In the genomic region with DNA sequence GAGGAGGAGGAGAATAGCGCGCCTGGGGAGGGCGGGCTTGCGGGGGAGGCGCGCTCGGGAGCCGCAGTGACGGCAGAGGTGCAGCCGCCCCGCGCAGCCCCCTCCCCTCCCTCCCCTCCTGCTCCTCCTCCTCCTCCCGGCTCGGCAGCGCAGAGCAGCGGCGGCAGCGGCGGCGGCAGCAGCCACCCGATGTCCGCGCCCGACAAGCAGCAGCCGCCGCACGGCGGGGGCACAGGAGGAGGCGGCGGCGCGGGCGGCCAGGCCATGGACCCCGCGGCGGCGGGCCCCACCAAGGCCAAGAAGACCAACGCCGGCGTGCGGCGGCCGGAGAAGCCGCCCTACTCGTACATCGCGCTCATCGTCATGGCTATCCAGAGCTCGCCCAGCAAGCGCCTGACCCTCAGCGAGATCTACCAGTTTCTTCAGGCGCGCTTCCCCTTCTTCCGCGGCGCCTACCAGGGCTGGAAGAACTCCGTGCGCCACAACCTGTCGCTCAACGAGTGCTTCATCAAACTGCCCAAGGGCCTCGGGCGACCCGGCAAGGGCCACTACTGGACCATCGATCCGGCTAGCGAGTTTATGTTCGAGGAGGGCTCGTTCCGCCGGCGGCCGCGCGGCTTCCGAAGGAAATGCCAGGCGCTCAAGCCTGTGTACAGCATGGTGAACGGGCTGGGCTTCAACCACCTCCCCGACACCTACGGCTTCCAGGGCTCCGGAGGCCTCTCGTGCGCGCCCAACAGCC, we compare ENCODE assay signal across 7 mouse cellular contexts. TPM values are rescaled to one million over a fixed set of nuclear protein-coding genes. Genes with fewer than 3 reads are reported as not detected.
A peak's percentile ranks its signal among the peaks of the same experiment; 100 is the strongest.
DNase-seq lines count a peak whose midpoint lies in the region; ATAC-seq and TF ChIP-seq lines count a peak whose summit lies in the region.

Gene Foxf1, plus strand, starts transcription at position 177 of the 742 bp plus-strand sequence.

- peak within 1 kb of the TSS; percentile 75 for H3K9ac ChIP-seq in heart, embryonic 13.5 days
- peak within 1 kb of the TSS; percentile 50 for H3K9ac ChIP-seq in limb, embryonic 14.5 days (ENCODE audit: low read depth, low read length, severe bottlenecking)
- peak within 1 kb of the TSS; percentile 38; the same call in 1 of the 2 replicates for H3K9ac ChIP-seq in midbrain, embryonic 16.5 days (ENCODE audit: low read depth, low read length)

- H3K27ac ChIP-seq in heart, embryonic 13.5 days (replicated peaks): peak within 1 kb of the TSS; percentile 59
- H3K27ac ChIP-seq in limb, embryonic 14.5 days (replicated peaks; ENCODE audit: low read depth, low read length): no peak within 1 kb of the TSS
- H3K27ac ChIP-seq in midbrain, embryonic 16.5 days (ENCODE audit: low read length): no peak within 1 kb of the TSS

- H3K27me3 ChIP-seq in heart, embryonic 13.5 days (replicated peaks): peaks cover 100% of the 10 kb centered on the region
- H3K27me3 ChIP-seq in limb, embryonic 14.5 days (ENCODE audit: control insufficient read depth, insufficient read depth, low read length): peaks cover 100% of the 10 kb centered on the region
- H3K27me3 ChIP-seq in midbrain, embryonic 16.5 days (ENCODE audit: control insufficient read depth, insufficient read depth, low read depth, low read length): peaks cover 66% of the 10 kb centered on the region

- H3K9me3 ChIP-seq in heart, embryonic 13.5 days: no peaks in the 10 kb centered on the region
- H3K9me3 ChIP-seq in limb, embryonic 14.5 days (ENCODE audit: control insufficient read depth, low read length): no peaks in the 10 kb centered on the region
- H3K9me3 ChIP-seq in midbrain, embryonic 16.5 days (replicated peaks; ENCODE audit: control insufficient read depth, low read length, poor library complexity, severe bottlenecking): no peaks in the 10 kb centered on the region

- under 1% methylated on average over 64 of the region's 83 CpGs for WGBS in heart, embryonic 13.5 days
- under 1% methylated on average over 41 of the region's 83 CpGs for WGBS in limb, embryonic 14.5 days
- under 1% methylated on average over 37 of the region's 83 CpGs for WGBS in midbrain, embryonic 16.5 days

- peaks cover 33% of the 10 kb centered on the region for H3K4me1 ChIP-seq in heart, embryonic 13.5 days
- H3K4me1 ChIP-seq in limb, embryonic 14.5 days (ENCODE audit: control insufficient read depth, insufficient read depth, low read length): peaks cover 12% of the 10 kb centered on the region
- H3K4me1 ChIP-seq in midbrain, embryonic 16.5 days (ENCODE audit: control insufficient read depth, insufficient read depth, low read length): peaks cover 18% of the 10 kb centered on the region

- H3K36me3 ChIP-seq in heart, embryonic 13.5 days: no peaks in the 10 kb centered on the region
- H3K36me3 ChIP-seq in limb, embryonic 14.5 days (ENCODE audit: control insufficient read depth, insufficient read depth, low read length): no peaks in the 10 kb centered on the region
- no peaks in the 10 kb centered on the region for H3K36me3 ChIP-seq in midbrain, embryonic 16.5 days (ENCODE audit: control insufficient read depth, insufficient read depth, low read length)

- TF ChIP-seq POLR2A in limb, embryonic 14.5 days (IDR thresholded peaks at IDR 0.05; ENCODE audit: borderline replicate concordance, extremely low read depth, insufficient read depth, insufficient read length): no peak

- peak within 1 kb of the TSS; percentile 69 for H3K4me3 ChIP-seq in heart, embryonic 13.5 days
- peak within 1 kb of the TSS; percentile 56 for H3K4me3 ChIP-seq in limb, embryonic 14.5 days (replicated peaks; ENCODE audit: low read length)
- peak within 1 kb of the TSS; percentile 34 for H3K4me3 ChIP-seq in midbrain, embryonic 16.5 days (ENCODE audit: low read depth, low read length)

- no peak for ATAC-seq in heart, embryonic 13.5 days (ENCODE audit: extremely low read depth, insufficient number of reproducible peaks, low FRiP score, low TSS enrichment)
- ATAC-seq in limb, embryonic 14.5 days (ENCODE audit: low FRiP score, low read depth): 0 out of 2 replicates have a peak, but pooled peaks have one; percentile 7
- no peak for ATAC-seq in midbrain, embryonic 16.5 days

- peak within 1 kb of the TSS; percentile 85 for H3K4me2 ChIP-seq in heart, embryonic 13.5 days
- H3K4me2 ChIP-seq in limb, embryonic 14.5 days (replicated peaks; ENCODE audit: low read depth, low read length, severe bottlenecking): peak within 1 kb of the TSS; percentile 99
- peak within 1 kb of the TSS; percentile 64 for H3K4me2 ChIP-seq in midbrain, embryonic 16.5 days (ENCODE audit: low read length)

- peak; percentile 79 for DNase-seq in ES-CJ7 (ENCODE audit: low read depth, low spot score)
- peak; percentile 58 for DNase-seq in Muller cell, postnatal 12 days (ENCODE audit: inconsistent ontology term)
- no peak for DNase-seq in limb, embryonic 14.5 days (ENCODE audit: low spot score)
- DNase-seq in right cerebral cortex, adult 18-20 months: no peak
- no peak for DNase-seq in layer of hippocampus, adult 18-20 months (ENCODE audit: low spot score in 2 of 2)

RNA-seq across cellular contexts. Expression of gene Foxf1, which starts in this region (rescaled TPM):
- polyA plus RNA-seq in heart, embryonic 13.5 days (2015; fragmentation: Nextera tagmentation; extraction: Ambion mirVana): 7.7 and 9.5 TPM in 2 replicates
- 0.54 and 1.00 TPM in 2 replicates for polyA plus RNA-seq in limb, embryonic 14.5 days (2012; rRNA removed)
- 0.15 and 0.28 TPM in 2 replicates for polyA plus RNA-seq in limb, embryonic 14.5 days (2014; fragmentation: Nextera tagmentation; extraction: Ambion mirVana)
- 0.91 and 1.1 TPM in 2 replicates for polyA plus RNA-seq in midbrain, embryonic 16.5 days (2015; fragmentation: Nextera tagmentation; extraction: Ambion mirVana)
- under 1 TPM; 0.48 to 0.92 TPM for total RNA-seq in layer of hippocampus, adult 18-20 months (2021)

Comparison
In these comparisons a context has a peak if more than half of its experiments do, and no peak if none do; other contexts are left out.
1. Peak in ATAC-seq, H3K4me3 ChIP-seq, H3K9ac ChIP-seq and H3K4me2 ChIP-seq in limb, embryonic 14.5 days; RNA of the gene not detected or under 1 TPM.
2. DNase-seq: peak in ES-CJ7 (single experiment) and Muller cell, postnatal 12 days (single experiment); none in limb, embryonic 14.5 days (single experiment), right cerebral cortex, adult 18-20 months (single experiment) and layer of hippocampus, adult 18-20 months (0 of 2).
3. Peak in every context shown above with its lines, with median percentiles within 50 percentile points of each other: H3K4me2 ChIP-seq, H3K4me3 ChIP-seq and H3K9ac ChIP-seq.